Mouse (Mus musculus): ENCODE measurements around the gene Lrrc8a. TPM values are rescaled to one million over a fixed set of nuclear protein-coding genes. Genes with fewer than 3 reads are reported as not detected.

Gene Lrrc8a
- total RNA-seq, 2 experiments from 2014 or later: 7.9 to 8.3 TPM

- ATAC-seq (replicated peaks; ENCODE audit: low FRiP score, poor library complexity, severe bottlenecking): no peak
These were observed 21.9 kb downstream of the Lrrc8a start for GRCm38 (mm10) chr2:30259131-30260064.

DNA sequence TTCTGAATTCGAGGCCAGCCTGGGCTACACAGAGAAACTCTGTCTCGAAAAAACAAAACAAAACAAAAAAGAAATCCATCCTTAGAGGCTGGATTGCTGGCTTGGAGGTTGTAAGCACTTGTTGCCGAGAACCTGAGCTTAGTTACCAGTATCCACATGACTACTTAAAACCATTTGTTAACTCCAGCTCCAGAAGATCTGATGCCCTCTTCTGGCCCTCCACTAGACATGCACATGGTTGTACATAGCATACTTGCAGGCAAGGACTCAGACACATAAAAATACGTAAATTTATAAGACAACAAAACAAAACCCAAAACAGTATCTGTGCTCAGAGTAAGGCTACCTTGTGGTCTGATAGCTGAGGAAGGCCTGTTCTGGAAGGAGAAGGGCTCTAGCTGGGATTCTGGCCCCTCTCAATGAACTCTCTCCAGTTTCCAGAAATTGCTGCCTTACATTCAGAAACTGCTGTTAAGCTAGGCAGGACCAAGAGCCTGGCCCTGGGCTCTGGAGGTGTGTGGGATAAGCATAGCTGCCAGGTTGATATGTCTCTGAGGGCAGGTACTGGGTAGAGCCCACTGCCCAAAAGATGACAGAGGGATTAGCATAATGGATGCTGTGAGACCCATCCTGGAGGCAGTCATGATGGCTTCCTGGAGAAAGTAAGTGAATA is 23.7 kb downstream of the Lrrc8a start:
- no peak for ATAC-seq (replicated peaks; ENCODE audit: low FRiP score, poor library complexity, severe bottlenecking)

- ATAC-seq (replicated peaks; ENCODE audit: low FRiP score, poor library complexity, severe bottlenecking): no peak
These were observed 24.7 kb downstream of the Lrrc8a start for GRCm38 (mm10) chr2:30261921-30262839.

DNA sequence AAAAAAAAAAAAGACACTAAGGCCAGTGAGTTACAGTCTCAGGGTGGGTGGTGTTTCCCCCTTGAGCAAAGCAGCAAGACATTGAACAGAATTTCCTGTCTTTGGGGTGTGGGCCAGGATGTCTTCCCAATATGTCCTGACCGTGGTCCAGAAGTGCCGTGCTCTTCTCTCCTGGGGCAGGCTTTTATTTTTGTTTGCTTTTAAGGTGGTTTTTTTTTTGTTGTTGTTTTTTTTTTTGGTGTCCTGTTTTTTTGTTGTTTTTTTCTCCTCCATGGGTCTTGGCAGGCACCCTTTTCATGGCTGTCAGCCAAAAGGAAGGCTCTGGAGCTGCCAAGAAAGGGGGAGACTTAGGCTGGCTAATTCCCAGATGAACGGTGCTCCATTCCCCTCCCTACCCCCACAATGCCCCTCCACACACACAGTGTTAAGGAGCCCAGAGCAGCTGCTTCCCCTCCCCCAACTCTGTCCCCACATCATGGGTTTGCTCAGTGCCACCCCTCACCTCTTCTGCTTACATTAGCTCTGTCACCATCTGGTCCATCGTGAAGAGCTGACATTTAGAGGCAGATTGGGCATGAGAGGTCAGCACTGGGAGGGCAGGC is 25.4 kb downstream of the Lrrc8a start:
- no peak for ATAC-seq (replicated peaks; ENCODE audit: low FRiP score, poor library complexity, severe bottlenecking)

DNA sequence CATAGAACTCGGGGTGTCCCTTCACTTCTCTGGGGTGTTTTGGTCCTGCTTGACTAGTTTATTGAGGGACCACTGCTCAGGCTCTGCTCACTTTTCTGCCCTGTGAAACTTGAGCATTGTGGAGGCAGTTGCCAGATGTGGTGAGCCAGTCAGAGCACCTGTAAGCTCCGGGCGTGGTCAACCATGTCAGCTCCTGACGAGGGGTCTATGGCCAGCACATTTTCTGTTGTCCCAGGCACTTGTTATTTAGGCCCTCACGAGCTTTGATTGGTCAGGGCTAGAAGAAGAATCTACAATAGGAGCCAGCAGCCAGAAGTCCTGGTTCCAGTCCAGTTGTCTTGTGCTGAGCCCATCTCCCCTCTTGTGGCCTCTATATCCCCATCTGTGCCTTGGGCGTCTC is 26.3 kb downstream of the Lrrc8a start:
- ATAC-seq (replicated peaks; ENCODE audit: low FRiP score, poor library complexity, severe bottlenecking): no peak

- no peak for ATAC-seq (replicated peaks; ENCODE audit: low FRiP score, poor library complexity, severe bottlenecking)
These were observed 27.4 kb downstream of the Lrrc8a start for GRCm38 (mm10) chr2:30264671-30265519.

DNA sequence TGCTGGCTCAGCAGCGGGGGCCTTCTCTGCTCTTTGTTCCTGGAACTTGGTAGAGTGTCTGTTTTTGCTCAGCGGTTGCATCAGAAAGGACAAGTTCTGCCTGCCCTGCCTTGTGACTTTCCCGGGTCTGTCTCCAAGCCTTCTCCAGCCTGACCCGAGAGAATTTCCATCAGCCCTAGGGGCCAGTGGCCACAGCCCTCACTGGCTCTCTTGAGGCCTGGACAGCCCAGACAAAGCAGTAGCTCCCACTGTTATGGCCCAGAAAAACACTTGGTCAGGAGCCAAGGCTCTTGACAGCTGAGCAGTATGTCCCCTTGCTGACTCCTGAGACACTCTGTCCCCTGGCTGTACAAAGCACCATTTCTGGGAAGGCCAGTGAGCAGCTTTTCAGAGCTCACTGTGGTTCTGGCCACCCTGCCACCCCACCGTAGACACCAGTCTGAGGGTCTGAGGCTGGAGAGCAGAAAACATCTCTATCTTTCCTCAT is 28.3 kb downstream of the Lrrc8a start, which contains the start of gene Phyhd1:
TSS of gene Phyhd1 (plus strand) at position 437 of the 487 bp plus-strand sequence.
- no peak for ATAC-seq (replicated peaks; ENCODE audit: low FRiP score, poor library complexity, severe bottlenecking)

DNA sequence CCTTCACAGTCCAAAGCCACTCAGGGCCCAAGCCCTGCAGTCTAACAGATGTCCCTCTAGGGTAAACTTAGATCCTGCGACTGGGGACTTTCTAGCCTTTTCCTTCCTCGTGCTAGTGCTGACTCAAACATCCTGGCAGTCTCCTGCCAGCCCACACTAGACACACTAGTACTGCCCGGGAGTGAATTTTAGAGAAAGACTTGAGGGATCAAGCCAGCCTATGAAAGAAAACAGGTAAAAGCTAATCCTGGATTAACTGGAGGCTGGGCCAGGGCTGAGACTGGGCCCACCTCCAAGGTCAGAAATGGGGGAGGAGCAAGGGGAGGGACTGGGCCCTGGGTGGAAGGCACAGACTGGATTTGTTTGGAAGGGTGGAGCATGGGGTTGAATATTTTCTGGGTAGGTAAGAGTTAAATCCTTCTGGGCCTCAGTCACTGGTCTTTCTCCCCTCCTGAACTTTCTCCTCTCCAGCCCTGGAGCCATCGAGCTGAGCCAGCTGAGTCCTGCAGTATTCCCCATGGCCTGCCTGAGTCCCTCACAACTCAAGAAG is 29.0 kb downstream of the Lrrc8a start:
- ATAC-seq (replicated peaks; ENCODE audit: low FRiP score, poor library complexity, severe bottlenecking): no peak

DNA sequence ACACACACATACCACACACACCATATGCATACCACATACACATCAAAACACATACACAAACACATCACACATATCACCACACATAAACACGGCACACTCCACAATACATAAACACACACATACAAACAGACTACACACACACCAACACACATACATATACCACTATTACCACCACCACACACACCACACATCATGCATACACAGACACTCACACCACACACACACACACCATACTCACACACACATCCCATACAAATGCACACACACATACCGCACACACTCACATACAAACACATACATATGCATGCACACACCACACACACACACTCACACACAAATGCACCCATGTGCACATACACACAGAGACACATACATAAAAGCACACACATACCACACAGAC is 30.0 kb downstream of the Lrrc8a start:
- no peak for ATAC-seq (replicated peaks; ENCODE audit: low FRiP score, poor library complexity, severe bottlenecking)

- ATAC-seq (replicated peaks; ENCODE audit: low FRiP score, poor library complexity, severe bottlenecking): no peak
These were observed 30.9 kb downstream of the Lrrc8a start for GRCm38 (mm10) chr2:30268371-30268770.

- no peak for ATAC-seq (replicated peaks; ENCODE audit: low FRiP score, poor library complexity, severe bottlenecking)
These were observed 31.9 kb downstream of the Lrrc8a start for GRCm38 (mm10) chr2:30269241-30269990.

DNA sequence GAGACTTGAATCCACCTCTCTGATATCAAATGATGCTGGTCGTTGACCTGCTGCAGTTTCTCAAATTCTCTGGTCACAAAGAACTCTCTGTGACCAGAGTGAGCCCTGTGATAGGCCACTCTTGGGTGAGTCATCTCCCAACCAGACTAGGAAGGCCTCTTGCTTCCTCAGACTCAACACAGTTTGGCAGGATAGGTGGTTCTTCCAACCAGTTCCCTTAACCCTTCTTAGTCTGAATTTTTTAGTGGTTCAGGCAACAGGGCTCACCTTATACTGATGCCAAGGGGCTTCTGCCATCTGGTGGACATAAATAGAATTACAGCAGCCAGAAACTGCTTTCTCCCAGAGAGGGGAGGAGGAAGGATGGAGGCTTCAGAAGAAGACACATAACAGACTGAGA is 32.6 kb downstream of the Lrrc8a start:
- peak; percentile 72 for ATAC-seq (replicated peaks; ENCODE audit: low FRiP score, poor library complexity, severe bottlenecking)

DNA sequence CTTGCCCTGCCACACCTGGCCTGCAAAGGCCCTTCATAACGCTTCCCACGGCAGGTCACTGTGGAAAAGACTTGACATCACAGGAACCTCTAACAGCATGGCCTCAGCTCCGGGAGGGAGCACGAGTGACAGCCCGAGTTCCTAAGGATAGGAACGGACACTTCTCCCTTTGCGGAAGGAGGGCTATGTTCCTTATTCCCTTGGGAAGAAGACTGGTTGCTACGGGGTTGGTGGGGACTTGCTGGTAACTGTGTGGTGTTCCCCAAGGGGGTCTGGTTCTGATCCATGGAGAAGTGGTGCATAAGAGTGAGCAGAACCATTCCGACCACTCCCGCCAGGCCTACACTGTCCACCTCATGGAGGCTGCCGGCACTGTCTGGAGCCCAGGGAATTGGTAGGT is 43.2 kb downstream of the Lrrc8a start, which contains the start of gene Gm28038:
TSS of gene Gm28038 (plus strand) at position 301 of the 400 bp plus-strand sequence.
- no peak for ATAC-seq (replicated peaks; ENCODE audit: low FRiP score, poor library complexity, severe bottlenecking)

DNA sequence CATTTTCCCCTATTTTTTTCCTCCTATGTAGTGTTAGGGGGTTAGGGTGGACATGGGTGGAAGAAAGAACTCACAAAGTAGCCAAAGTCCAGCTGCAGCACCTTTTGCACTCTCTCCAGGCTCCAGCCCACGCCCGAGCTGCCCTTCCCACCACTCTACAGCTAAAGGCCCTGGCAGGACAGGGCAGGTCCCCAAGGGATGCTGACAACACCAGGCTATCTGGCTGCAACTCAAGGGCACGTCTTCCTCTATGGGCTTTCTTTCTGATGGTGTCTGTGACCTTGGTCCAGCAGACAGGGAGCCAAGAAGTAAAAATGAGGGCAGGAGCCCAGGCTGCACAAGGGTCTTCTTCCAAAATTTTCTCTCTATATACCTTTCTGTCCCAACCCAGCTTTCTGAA is 44.1 kb downstream of the Lrrc8a start:
- no peak for ATAC-seq (replicated peaks; ENCODE audit: low FRiP score, poor library complexity, severe bottlenecking)

GRCm38 (mm10) chr2:30283193-30283592 is 45.7 kb downstream of the Lrrc8a start:
- ATAC-seq (replicated peaks; ENCODE audit: low FRiP score, poor library complexity, severe bottlenecking): no peak

DNA sequence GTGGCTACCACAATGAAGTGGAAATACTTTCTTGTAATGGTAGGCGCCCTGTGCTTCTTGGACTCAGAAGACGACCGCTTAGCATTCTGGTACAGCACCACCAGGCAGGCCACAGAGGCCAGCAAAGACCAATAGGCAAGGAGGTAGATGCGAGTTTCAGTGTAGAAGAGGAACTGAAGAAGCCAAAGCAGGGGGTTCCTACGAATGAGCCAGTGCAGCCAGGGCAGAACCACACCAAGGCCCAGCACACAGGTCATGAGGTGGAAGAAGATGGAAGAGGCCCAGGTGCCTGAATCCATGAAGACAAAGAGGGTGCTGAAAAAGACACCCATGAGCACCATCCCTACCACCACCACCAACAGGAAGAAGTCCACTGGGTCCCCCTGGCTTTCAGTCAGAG is 47.5 kb downstream of the Lrrc8a start:
- no peak for ATAC-seq (replicated peaks; ENCODE audit: low FRiP score, poor library complexity, severe bottlenecking)

DNA sequence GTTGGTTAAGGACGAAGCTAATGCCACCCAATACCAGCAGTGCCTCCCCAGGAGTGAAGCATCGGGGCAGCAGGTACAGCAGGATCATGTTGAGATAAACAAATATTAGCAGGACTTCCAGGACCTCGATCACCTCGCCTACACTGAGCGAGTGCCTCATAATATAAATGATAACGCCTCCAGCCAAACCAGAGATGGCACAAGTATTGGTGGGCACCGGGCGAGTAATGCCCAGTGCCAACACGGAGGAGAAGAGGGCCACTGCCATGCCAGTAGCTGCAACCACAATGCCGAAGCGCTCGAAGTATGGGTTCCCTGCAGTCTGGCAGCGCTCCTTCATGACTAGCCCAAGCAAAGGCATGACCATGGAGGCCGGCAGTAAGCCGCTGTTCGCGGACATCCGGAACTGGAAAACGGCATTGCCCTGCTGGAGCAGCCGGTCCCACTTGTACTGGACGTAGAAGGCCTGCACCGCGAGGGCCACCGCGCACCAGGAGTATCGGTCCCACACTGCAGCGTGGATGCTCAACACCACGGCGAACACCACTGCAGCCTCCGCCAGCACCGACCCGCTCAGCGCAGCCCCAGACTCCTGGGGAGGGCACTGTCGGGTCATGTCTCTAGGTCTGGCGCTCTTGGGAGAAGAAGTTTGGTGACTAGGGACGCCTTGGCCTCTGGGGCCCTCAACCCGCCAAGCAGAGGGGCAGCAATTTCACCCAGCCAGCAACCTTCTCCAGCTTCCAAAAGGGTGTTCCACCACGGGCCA is 48.1 kb downstream of the Lrrc8a start:
- peak; percentile 59 for ATAC-seq (replicated peaks; ENCODE audit: low FRiP score, poor library complexity, severe bottlenecking)

Measured in erythroblast, adult 5-6 weeks (primary cell).